Mouse (Mus musculus) stomach, embryonic 15.5 days (tissue): ENCODE measurements around the gene Trappc5. TPM values are rescaled to one million over a fixed set of nuclear protein-coding genes. Genes with fewer than 3 reads are reported as not detected.
A peak's percentile ranks its signal among the peaks of the same experiment; 100 is the strongest.

Experiments used
- ATAC-seq: fragments of 200-750 bp; cut with Nextera tagmentation; 2 replicates; pipeline ENCODE4 v1.8.0; 2017; ENCODE audit warnings: low read depth, moderate number of reproducible peaks, moderate TSS enrichment; ENCODE audit not compliant: insufficient read depth, low FRiP score
- H3K27ac ChIP-seq: fragments of 300-500 bp; sonication (generic); 2 replicates; pipeline ENCODE4 v1.5.1; 2015; ENCODE audit warnings: mild to moderate bottlenecking, inconsistent platforms
- H3K27me3 ChIP-seq: fragments of 300-500 bp; sonication (generic); replicated peaks from 2 replicates; pipeline ENCODE4 v1.6.1; 2015; ENCODE audit warnings: inconsistent platforms
- H3K36me3 ChIP-seq: fragments of 300-500 bp; sonication (generic); 2 replicates; pipeline ENCODE4 v1.6.1; 2015; ENCODE audit warnings: inconsistent platforms
- H3K4me1 ChIP-seq: fragments of 300-500 bp; sonication (generic); 2 replicates; pipeline ENCODE4 v1.6.1; 2015; ENCODE audit warnings: inconsistent platforms
- H3K4me2 ChIP-seq: fragments of 300-500 bp; sonication (generic); 2 replicates; pipeline ENCODE4 v1.6.1; 2015; ENCODE audit warnings: mild to moderate bottlenecking, inconsistent platforms
- H3K4me3 ChIP-seq: fragments of 300-500 bp; sonication (generic); replicated peaks from 2 replicates; pipeline ENCODE4 v1.5.1; 2015; ENCODE audit warnings: inconsistent platforms
- H3K9ac ChIP-seq: fragments of 300-500 bp; sonication (generic); 2 replicates; pipeline ENCODE4 v1.6.1; 2015; ENCODE audit warnings: inconsistent platforms
- H3K9me3 ChIP-seq: fragments of 300-500 bp; sonication (generic); 2 replicates; pipeline ENCODE4 v1.6.1; 2016; ENCODE audit warnings: inconsistent platforms
- WGBS: fragments of 180-500 bp; shearing (Covaris S2); methylation state at CpG from one replicate; pipeline ENCODE4 v1.1.7; 2015; 5-methylcytosine and 5-hydroxymethylcytosine counted together
- polyA plus RNA-seq: library from polyadenylated mRNA; unstranded; fragments of >200 nt; fragmentation: Nextera tagmentation; extraction: Ambion mirVana; gene quantifications from 2 replicates; pipeline ENCODE4 v1.2.1, GENCODE M21; 2015

Gene Trappc5
- polyA plus RNA-seq, 1 experiment from 2014 or later = 36.3 TPM

GRCm38 (mm10) chr8:3679236-3679635 is 3.1 kb downstream of the Trappc5 start:
- Histone ChIP-seq H3K36me3 (peaks cover 25% of the 10 kb centered on the region), H3K9me3 (no peaks in the 10 kb centered on the region), H3K27ac (no peak overlapping the region), H3K9ac (no peak overlapping the region), H3K4me2 (no peak overlapping the region), H3K4me3 (no peak overlapping the region), H3K27me3 (no peaks in the 10 kb centered on the region), H3K4me1 (peaks cover 11% of the 10 kb centered on the region; the same call in 1 of the 2 replicates)
- no peak for ATAC-seq
- WGBS = 97% methylated on average over 23 of the region's 23 CpGs

DNA sequence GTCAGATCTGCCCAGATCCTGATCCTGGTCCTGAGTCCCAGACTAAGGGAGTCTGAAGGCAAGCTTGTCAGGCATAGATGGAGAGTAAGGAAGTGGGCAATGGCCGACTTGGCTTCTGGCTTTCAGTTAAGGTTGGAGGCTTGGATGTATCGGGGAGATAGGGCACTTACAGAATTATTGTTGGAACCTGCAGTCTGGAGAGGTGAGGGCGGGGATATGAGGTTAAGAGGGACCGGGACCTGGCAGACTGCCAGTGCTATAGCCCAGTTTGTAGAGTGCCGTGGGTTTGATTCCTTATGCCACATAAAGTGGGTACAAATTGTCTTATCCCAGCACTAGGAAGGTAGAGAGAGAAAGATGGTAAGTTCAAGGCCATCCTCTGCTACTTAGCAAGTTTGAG is 3.6 kb downstream of the Trappc5 start:
- H3K36me3 ChIP-seq = peaks cover 25% of the 10 kb centered on the region
- no peak for ATAC-seq
- H3K9me3 ChIP-seq = no peaks in the 10 kb centered on the region
- no peak overlapping the region for H3K4me2 ChIP-seq
- peaks cover 11% of the 10 kb centered on the region; the same call in 1 of the 2 replicates for H3K4me1 ChIP-seq
- H3K27me3 ChIP-seq = no peaks in the 10 kb centered on the region
- no peak overlapping the region for H3K4me3 ChIP-seq
- H3K9ac ChIP-seq = no peak overlapping the region
- H3K27ac ChIP-seq = no peak overlapping the region
- 80% methylated on average over 5 of the region's 5 CpGs for WGBS

GRCm38 (mm10) chr8:3682435-3682834 is 6.3 kb downstream of the Trappc5 start:
- H3K4me1 ChIP-seq = peaks cover 9% of the 10 kb centered on the region; the same call in 1 of the 2 replicates
- H3K9ac ChIP-seq = no peak overlapping the region
- H3K9me3 ChIP-seq = no peaks in the 10 kb centered on the region
- 83% methylated on average over 5 of the region's 5 CpGs for WGBS
- H3K4me3 ChIP-seq = no peak overlapping the region
- H3K4me2 ChIP-seq = no peak overlapping the region
- peaks cover 25% of the 10 kb centered on the region for H3K36me3 ChIP-seq
- no peak for ATAC-seq
- no peak overlapping the region for H3K27ac ChIP-seq
- no peaks in the 10 kb centered on the region for H3K27me3 ChIP-seq

DNA sequence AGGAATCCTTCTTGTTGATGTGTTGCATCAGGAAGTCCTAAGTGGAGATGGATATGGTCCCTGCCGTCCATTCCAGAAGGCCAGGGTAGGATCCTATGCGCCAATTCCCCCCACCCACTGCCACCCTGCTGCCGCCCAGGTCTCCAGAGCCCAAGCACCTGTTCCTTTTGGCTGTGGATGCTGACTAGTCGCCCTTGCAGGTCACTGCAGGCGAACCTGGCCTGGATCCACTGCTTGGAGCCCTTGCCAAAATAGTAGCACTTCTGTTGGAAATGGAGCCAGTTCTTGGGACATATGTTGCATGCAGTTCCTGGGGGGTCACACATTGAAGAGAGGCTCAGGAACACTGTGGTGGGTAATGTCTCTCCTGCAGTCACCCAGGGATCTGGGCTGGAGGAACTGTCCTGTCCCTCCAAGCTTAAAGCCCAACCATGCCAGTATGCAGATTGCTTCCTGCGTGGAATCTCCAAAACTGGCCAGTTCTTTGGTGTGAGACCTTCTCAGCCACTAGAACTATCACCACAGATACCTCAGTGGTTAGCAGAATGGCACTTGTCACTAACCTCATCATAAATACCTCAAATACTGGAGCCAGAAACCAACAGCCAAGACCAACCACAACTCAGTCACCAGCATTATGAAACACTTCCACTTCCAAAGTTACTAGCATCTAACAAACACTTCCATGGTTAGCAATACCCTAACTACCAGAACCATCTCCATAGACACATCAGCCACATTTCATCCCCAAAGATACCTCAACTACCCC is 7.5 kb downstream of the Trappc5 start:
- Histone ChIP-seq H3K4me1 (0 out of 2 replicates have a peak, but pooled peaks cover 6% of the 10 kb centered on the region), H3K9me3 (no peaks in the 10 kb centered on the region), H3K4me2 (no peak overlapping the region), H3K27ac (no peak overlapping the region), H3K4me3 (no peak overlapping the region), H3K9ac (no peak overlapping the region), H3K27me3 (no peaks in the 10 kb centered on the region), H3K36me3 (peaks cover 25% of the 10 kb centered on the region)
- WGBS = 72% methylated on average over 6 of the region's 6 CpGs
- no peak for ATAC-seq

- H3K4me1 ChIP-seq = 0 out of 2 replicates have a peak, but pooled peaks cover under 1% of the 10 kb centered on the region
- no peak overlapping the region for H3K27ac ChIP-seq
- H3K9ac ChIP-seq = no peak overlapping the region
- peaks cover 16% of the 10 kb centered on the region for H3K36me3 ChIP-seq
- no peaks in the 10 kb centered on the region for H3K9me3 ChIP-seq
- H3K27me3 ChIP-seq = no peaks in the 10 kb centered on the region
- 0 out of 2 replicates have a peak, but pooled peaks have one; percentile 29 for ATAC-seq
- H3K4me3 ChIP-seq = no peak overlapping the region
- no peak overlapping the region for H3K4me2 ChIP-seq
Observed at GRCm38 (mm10) chr8:3684530-3684929, 8.4 kb downstream of the Trappc5 start.

- ATAC-seq = no peak
- H3K4me3 ChIP-seq = no peak overlapping the region
- H3K9me3 ChIP-seq = no peaks in the 10 kb centered on the region
- 62% methylated on average over 5 of the region's 5 CpGs for WGBS
- H3K27ac ChIP-seq = no peak overlapping the region
- H3K9ac ChIP-seq = no peak overlapping the region
- H3K27me3 ChIP-seq = no peaks in the 10 kb centered on the region
- H3K4me1 ChIP-seq = no peaks in the 10 kb centered on the region
- 0 out of 2 replicates have a peak, but pooled peaks cover 7% of the 10 kb centered on the region for H3K36me3 ChIP-seq
- H3K4me2 ChIP-seq = no peak overlapping the region
Observed at GRCm38 (mm10) chr8:3685422-3685821, 9.3 kb downstream of the Trappc5 start.

DNA sequence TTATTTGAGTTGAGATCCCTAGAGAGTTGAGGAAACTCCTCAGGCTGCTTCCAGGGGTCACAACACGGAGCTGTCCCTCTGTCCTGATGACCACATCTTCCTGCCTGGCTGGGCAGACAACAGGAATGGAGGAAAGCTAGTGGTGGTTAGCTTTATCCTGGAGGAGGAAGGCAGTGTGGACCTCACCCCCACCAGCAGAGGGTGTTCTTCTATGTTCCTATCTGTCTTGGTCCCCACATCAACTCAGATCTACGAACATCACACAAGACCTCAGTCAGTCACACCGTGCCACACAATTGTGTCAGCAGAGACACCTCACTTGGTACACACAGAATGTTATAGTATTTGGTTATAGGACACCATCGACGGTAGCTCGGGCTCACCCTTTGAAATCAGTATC is 11.4 kb downstream of the Trappc5 start:
- 73% methylated on average over 6 of the region's 6 CpGs for WGBS
- Histone ChIP-seq H3K4me3 (no peak overlapping the region), H3K36me3 (no peaks in the 10 kb centered on the region), H3K9me3 (no peaks in the 10 kb centered on the region), H3K27me3 (no peaks in the 10 kb centered on the region), H3K27ac (no peak overlapping the region), H3K9ac (no peak overlapping the region), H3K4me1 (no peaks in the 10 kb centered on the region), H3K4me2 (no peak overlapping the region)
- ATAC-seq = no peak

- H3K9ac ChIP-seq = no peak overlapping the region
- H3K4me2 ChIP-seq = no peak overlapping the region
- H3K27ac ChIP-seq = no peak overlapping the region
- ATAC-seq = no peak
- no peaks in the 10 kb centered on the region for H3K9me3 ChIP-seq
- H3K4me3 ChIP-seq = no peak overlapping the region
- WGBS = 66% methylated on average over 3 of the region's 3 CpGs
- no peaks in the 10 kb centered on the region for H3K27me3 ChIP-seq
- H3K4me1 ChIP-seq = no peaks in the 10 kb centered on the region
- H3K36me3 ChIP-seq = no peaks in the 10 kb centered on the region
Observed at GRCm38 (mm10) chr8:3690774-3691173, 14.7 kb downstream of the Trappc5 start.

GRCm38 (mm10) chr8:3694121-3694520 is 18.0 kb downstream of the Trappc5 start, which contains the start of gene Fcer2a:
Gene Fcer2a (minus strand): TSS chr8:3694175.
- Histone ChIP-seq H3K4me3 (no peak within 1 kb of the TSS), H3K9ac (no peak within 1 kb of the TSS), H3K36me3 (no peaks in the 10 kb centered on the region), H3K27ac (no peak within 1 kb of the TSS), H3K4me1 (no peaks in the 10 kb centered on the region), H3K27me3 (no peaks in the 10 kb centered on the region), H3K4me2 (no peak within 1 kb of the TSS), H3K9me3 (no peaks in the 10 kb centered on the region)
- 75% methylated on average over 3 of the region's 3 CpGs for WGBS
- no peak for ATAC-seq

GRCm38 (mm10) chr8:3701491-3701890 is 25.4 kb downstream of the Trappc5 start:
- no peaks in the 10 kb centered on the region for H3K36me3 ChIP-seq
- ATAC-seq = no peak
- no peak overlapping the region for H3K27ac ChIP-seq
- no peak overlapping the region for H3K4me2 ChIP-seq
- no peak overlapping the region for H3K4me3 ChIP-seq
- H3K4me1 ChIP-seq = no peaks in the 10 kb centered on the region
- H3K9me3 ChIP-seq = no peaks in the 10 kb centered on the region
- no peaks in the 10 kb centered on the region for H3K27me3 ChIP-seq
- H3K9ac ChIP-seq = no peak overlapping the region
- WGBS = 93% methylated on average over 1 of the region's 1 CpGs

DNA sequence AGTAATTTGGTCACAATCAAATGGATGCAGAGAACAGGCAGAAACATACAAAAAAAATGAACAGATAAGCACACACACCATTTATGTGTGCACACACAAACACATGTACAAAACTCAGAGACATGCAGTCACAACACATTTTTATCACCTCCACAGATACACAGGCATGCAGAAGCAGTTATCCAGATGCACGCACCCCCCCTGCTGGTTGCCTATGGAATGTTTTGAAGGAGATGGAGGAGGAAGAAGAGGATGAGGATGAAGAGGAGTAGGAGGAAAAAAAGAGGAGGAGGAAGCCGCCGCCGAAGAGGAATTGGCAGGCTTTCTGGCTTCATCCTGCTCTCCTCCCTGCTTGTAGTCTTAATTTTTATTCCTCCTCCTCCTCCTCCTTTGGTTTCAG is 29.6 kb downstream of the Trappc5 start:
- Histone ChIP-seq H3K9me3 (no peaks in the 10 kb centered on the region), H3K27me3 (no peaks in the 10 kb centered on the region), H3K36me3 (no peaks in the 10 kb centered on the region), H3K4me1 (no peaks in the 10 kb centered on the region), H3K27ac (no peak overlapping the region), H3K4me2 (no peak overlapping the region), H3K9ac (no peak overlapping the region), H3K4me3 (no peak overlapping the region)
- no peak for ATAC-seq
- 57% methylated on average over 4 of the region's 4 CpGs for WGBS

DNA sequence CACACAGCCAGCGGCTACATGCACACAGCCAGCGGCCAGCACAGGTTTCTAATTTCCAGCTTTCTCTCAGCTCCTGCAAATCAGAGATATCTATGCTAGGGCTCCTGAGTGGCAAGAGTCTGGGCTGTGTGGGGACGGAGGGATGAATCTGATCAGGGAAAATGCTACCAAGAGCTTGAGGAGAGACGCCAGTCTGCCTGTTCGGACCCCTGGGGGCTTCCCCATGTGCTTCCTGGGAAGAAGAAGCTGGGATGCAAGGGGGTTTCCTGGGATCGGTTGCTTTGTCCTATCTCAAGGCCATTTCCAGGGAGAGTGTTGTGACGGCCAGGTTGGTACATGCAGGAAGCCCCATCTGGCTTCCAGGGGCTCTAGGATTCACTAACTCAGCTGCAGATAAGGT is 31.5 kb downstream of the Trappc5 start:
- no peak overlapping the region for H3K4me3 ChIP-seq
- 65% methylated on average over 7 of the region's 7 CpGs for WGBS
- no peaks in the 10 kb centered on the region for H3K36me3 ChIP-seq
- H3K4me1 ChIP-seq = no peaks in the 10 kb centered on the region
- H3K9ac ChIP-seq = no peak overlapping the region
- H3K27ac ChIP-seq = no peak overlapping the region
- H3K27me3 ChIP-seq = no peaks in the 10 kb centered on the region
- ATAC-seq = no peak
- no peaks in the 10 kb centered on the region for H3K9me3 ChIP-seq
- H3K4me2 ChIP-seq = no peak overlapping the region
